In genomic region chr3:100720786-100721300, GRCm38 (mm10) we compare ENCODE assay signal across 14 mouse cellular contexts.
"Had no signal": no experiment of that assay in that cellular context is flagged by ENCODE, and none has a peak within 500 bp of the region (broad histone marks: within the 10 kb centered on the region; RNA-seq: fewer than 3 reads in every experiment).

No protein-coding gene starts in this region.

- H3K4me1 ChIP-seq: limb, embryonic 15.5 days; midbrain, embryonic 13.5 days had no signal

- H3K27me3 ChIP-seq: limb, embryonic 12.5 days; limb, embryonic 15.5 days; midbrain, embryonic 13.5 days had no signal

- DNase-seq: kidney, adult 2 months; kidney, postnatal 25 days; left cerebral cortex, postnatal 4 days; liver, postnatal 0 days; thymus, adult 18-20 months; thymus, postnatal 4 days had no signal

- H3K9ac ChIP-seq: limb, embryonic 12.5 days; limb, embryonic 15.5 days; liver, embryonic 14.5 days; liver, postnatal 0 days; lung, embryonic 14.5 days; midbrain, embryonic 13.5 days had no signal

- H3K36me3 ChIP-seq: limb, embryonic 12.5 days; limb, embryonic 15.5 days; midbrain, embryonic 13.5 days had no signal

- H3K27ac ChIP-seq: kidney, postnatal 0 days; limb, embryonic 12.5 days; limb, embryonic 15.5 days; liver, embryonic 14.5 days; macrophage; midbrain, embryonic 13.5 days had no signal

- H3K4me2 ChIP-seq: limb, embryonic 12.5 days; limb, embryonic 15.5 days; liver, embryonic 11.5 days; lung, embryonic 14.5 days; midbrain, embryonic 13.5 days had no signal

- H3K9me3 ChIP-seq: limb, embryonic 15.5 days had no signal

- H3K4me3 ChIP-seq: limb, embryonic 12.5 days; limb, embryonic 15.5 days; midbrain, embryonic 13.5 days had no signal

- ATAC-seq: liver, postnatal 0 days; midbrain, embryonic 13.5 days had no signal
